Mouse (Mus musculus) ovary, adult 18-20 months (tissue): ENCODE results near the gene Olfr186.
"Not testable (repeated sequence)": the region's sequence is repeated elsewhere in the genome, so short reads cannot be mapped to it uniquely, and the experiment has no call there.

Experiments used
- DNase-seq: peaks from one replicate; pipeline ENCODE4 v3.0.0; 2022; ENCODE audit warnings: low spot score, mixed read lengths

Gene Olfr186

GRCm38 (mm10) chr16:59030191-59030590, at the start of gene Olfr186:
Gene Olfr186, minus strand, starts transcription at chr16:59030291.
- DNase-seq = no peak

GRCm38 (mm10) chr16:59077905-59078304, 47.8 kb upstream of the Olfr186 start, which contains the start of gene Olfr190:
Gene Olfr190, minus strand, starts transcription at chr16:59078005.
- DNase-seq = no peak

- no peak for DNase-seq
Measured at GRCm38 (mm10) chr16:59073520-59073919, 43.4 kb upstream of the Olfr186 start.

GRCm38 (mm10) chr16:59071755-59072154, 41.7 kb upstream of the Olfr186 start:
- DNase-seq = no peak

- not testable (repeated sequence) for DNase-seq
Measured at GRCm38 (mm10) chr16:59062411-59062810, 32.3 kb upstream of the Olfr186 start.

- not testable (repeated sequence) for DNase-seq
Measured at GRCm38 (mm10) chr16:59049286-59049685, 19.2 kb upstream of the Olfr186 start.

GRCm38 (mm10) chr16:59048860-59049259, 18.8 kb upstream of the Olfr186 start:
- DNase-seq = no peak

- no peak for DNase-seq
Measured at GRCm38 (mm10) chr16:59047579-59047978, 17.5 kb upstream of the Olfr186 start.

GRCm38 (mm10) chr16:59045835-59046234, 15.7 kb upstream of the Olfr186 start:
- no peak for DNase-seq

- DNase-seq = no peak
Measured at GRCm38 (mm10) chr16:59039710-59040109, 9.6 kb upstream of the Olfr186 start, which contains the start of gene Olfr187. Gene Olfr187, minus strand, starts transcription at chr16:59039767.

GRCm38 (mm10) chr16:59013357-59014018, 16.6 kb downstream of the Olfr186 start:
- no peak for DNase-seq

- no peak for DNase-seq
Measured at GRCm38 (mm10) chr16:59007146-59007545, 22.9 kb downstream of the Olfr186 start.

- no peak for DNase-seq
Measured at GRCm38 (mm10) chr16:58995057-58995456, 35.0 kb downstream of the Olfr186 start, which contains the start of gene Olfr183. Gene Olfr183, plus strand, starts transcription at chr16:58995357.
